Mouse (Mus musculus): ENCODE measurements around the gene Spocd1. TPM values are rescaled to one million over a fixed set of nuclear protein-coding genes. Genes with fewer than 3 reads are reported as not detected.
A peak's percentile ranks its signal among the peaks of the same experiment; 100 is the strongest.

Spocd1 gene
- polyA plus RNA-seq, 1 experiment, result 0.29 TPM

- peaks cover 52% of the 10 kb centered on the region for H3K4me1 ChIP-seq (ENCODE audit: control insufficient read depth, insufficient read depth, low read length)
- TF ChIP-seq POLR2A (IDR thresholded peaks at IDR 0.05; ENCODE audit: borderline replicate concordance, insufficient read depth, low read length) (no peak), CTCF (IDR thresholded peaks at IDR 0.05; ENCODE audit: borderline replicate concordance, insufficient read depth, low read depth, low read length) (no peak)
- WGBS, result 69% methylated on average over 4 of the region's 4 CpGs
- H3K27me3 ChIP-seq (ENCODE audit: control insufficient read depth, insufficient read depth, low read length), result no peaks in the 10 kb centered on the region
- no peak overlapping the region for H3K4me3 ChIP-seq (replicated peaks; ENCODE audit: insufficient read depth, low read depth, low read length)
- DNase-seq, result no peak
- H3K27ac ChIP-seq (ENCODE audit: insufficient read depth, low read length), result no peak overlapping the region
These were observed 60.9 kb downstream of the Spocd1 start for GRCm38 (mm10) chr4:129989925-129990324.

- DNase-seq, result no peak
- WGBS, result 58% methylated on average over 16 of the region's 16 CpGs
- no peak overlapping the region for H3K27ac ChIP-seq (ENCODE audit: insufficient read depth, low read length)
- H3K4me3 ChIP-seq (replicated peaks; ENCODE audit: insufficient read depth, low read depth, low read length), result no peak overlapping the region
- peaks cover 50% of the 10 kb centered on the region for H3K4me1 ChIP-seq (ENCODE audit: control insufficient read depth, insufficient read depth, low read length)
- no peaks in the 10 kb centered on the region for H3K27me3 ChIP-seq (ENCODE audit: control insufficient read depth, insufficient read depth, low read length)
- TF ChIP-seq CTCF (IDR thresholded peaks at IDR 0.05; ENCODE audit: borderline replicate concordance, insufficient read depth, low read depth, low read length), result no peak
- no peak for TF ChIP-seq POLR2A (IDR thresholded peaks at IDR 0.05; ENCODE audit: borderline replicate concordance, insufficient read depth, low read length)
These were observed 63.7 kb downstream of the Spocd1 start for GRCm38 (mm10) chr4:129992720-129993119.

- H3K4me1 ChIP-seq (ENCODE audit: control insufficient read depth, insufficient read depth, low read length), result peaks cover 52% of the 10 kb centered on the region
- no peak overlapping the region for H3K4me3 ChIP-seq (replicated peaks; ENCODE audit: insufficient read depth, low read depth, low read length)
- 33% methylated on average over 5 of the region's 5 CpGs for WGBS
- peak; percentile 56 to 58 for DNase-seq
- TF ChIP-seq POLR2A (IDR thresholded peaks at IDR 0.05; ENCODE audit: borderline replicate concordance, insufficient read depth, low read length) (no peak), CTCF (IDR thresholded peaks at IDR 0.05; ENCODE audit: borderline replicate concordance, insufficient read depth, low read depth, low read length) (no peak)
- no peak overlapping the region for H3K27ac ChIP-seq (ENCODE audit: insufficient read depth, low read length)
- no peaks in the 10 kb centered on the region for H3K27me3 ChIP-seq (ENCODE audit: control insufficient read depth, insufficient read depth, low read length)
These were observed 64.2 kb downstream of the Spocd1 start for GRCm38 (mm10) chr4:129993213-129993612.

GRCm38 (mm10) chr4:129993944-129994695 is 65.1 kb downstream of the Spocd1 start:
- WGBS, result 55% methylated on average over 16 of the region's 16 CpGs
- no peak overlapping the region for H3K4me3 ChIP-seq (replicated peaks; ENCODE audit: insufficient read depth, low read depth, low read length)
- H3K27me3 ChIP-seq (ENCODE audit: control insufficient read depth, insufficient read depth, low read length), result no peaks in the 10 kb centered on the region
- peak; percentile 48 to 49 for DNase-seq
- H3K27ac ChIP-seq (ENCODE audit: insufficient read depth, low read length), result no peak overlapping the region
- H3K4me1 ChIP-seq (ENCODE audit: control insufficient read depth, insufficient read depth, low read length), result peaks cover 53% of the 10 kb centered on the region
- TF ChIP-seq CTCF (IDR thresholded peaks at IDR 0.05; ENCODE audit: borderline replicate concordance, insufficient read depth, low read depth, low read length) (no peak), POLR2A (IDR thresholded peaks at IDR 0.05; ENCODE audit: borderline replicate concordance, insufficient read depth, low read length) (no peak)

- Histone ChIP-seq H3K4me3 (replicated peaks; ENCODE audit: insufficient read depth, low read depth, low read length) (no peak overlapping the region), H3K27me3 (ENCODE audit: control insufficient read depth, insufficient read depth, low read length) (no peaks in the 10 kb centered on the region), H3K4me1 (ENCODE audit: control insufficient read depth, insufficient read depth, low read length) (peaks cover 49% of the 10 kb centered on the region), H3K27ac (ENCODE audit: insufficient read depth, low read length) (no peak overlapping the region)
- DNase-seq, result no peak
- TF ChIP-seq CTCF (IDR thresholded peaks at IDR 0.05; ENCODE audit: borderline replicate concordance, insufficient read depth, low read depth, low read length) (no peak), POLR2A (IDR thresholded peaks at IDR 0.05; ENCODE audit: borderline replicate concordance, insufficient read depth, low read length) (no peak)
- WGBS, result 47% methylated on average over 5 of the region's 5 CpGs
These were observed 65.7 kb downstream of the Spocd1 start for GRCm38 (mm10) chr4:129994728-129995127.

GRCm38 (mm10) chr4:129995255-129995654 is 66.2 kb downstream of the Spocd1 start:
- no peak overlapping the region for H3K4me3 ChIP-seq (replicated peaks; ENCODE audit: insufficient read depth, low read depth, low read length)
- no peak for TF ChIP-seq CTCF (IDR thresholded peaks at IDR 0.05; ENCODE audit: borderline replicate concordance, insufficient read depth, low read depth, low read length)
- no peak for TF ChIP-seq POLR2A (IDR thresholded peaks at IDR 0.05; ENCODE audit: borderline replicate concordance, insufficient read depth, low read length)
- no peaks in the 10 kb centered on the region for H3K27me3 ChIP-seq (ENCODE audit: control insufficient read depth, insufficient read depth, low read length)
- WGBS, result 42% methylated on average over 8 of the region's 8 CpGs
- peaks cover 53% of the 10 kb centered on the region for H3K4me1 ChIP-seq (ENCODE audit: control insufficient read depth, insufficient read depth, low read length)
- DNase-seq, result no peak
- H3K27ac ChIP-seq (ENCODE audit: insufficient read depth, low read length), result no peak overlapping the region

- H3K4me1 ChIP-seq (ENCODE audit: control insufficient read depth, insufficient read depth, low read length), result peaks cover 59% of the 10 kb centered on the region
- no peak overlapping the region for H3K27ac ChIP-seq (ENCODE audit: insufficient read depth, low read length)
- 89% methylated on average over 4 of the region's 4 CpGs for WGBS
- H3K4me3 ChIP-seq (replicated peaks; ENCODE audit: insufficient read depth, low read depth, low read length), result no peak overlapping the region
- DNase-seq, result no peak
- TF ChIP-seq CTCF (IDR thresholded peaks at IDR 0.05; ENCODE audit: borderline replicate concordance, insufficient read depth, low read depth, low read length) (no peak), POLR2A (IDR thresholded peaks at IDR 0.05; ENCODE audit: borderline replicate concordance, insufficient read depth, low read length) (no peak)
- no peaks in the 10 kb centered on the region for H3K27me3 ChIP-seq (ENCODE audit: control insufficient read depth, insufficient read depth, low read length)
These were observed 67.0 kb downstream of the Spocd1 start for GRCm38 (mm10) chr4:129996015-129996414.

GRCm38 (mm10) chr4:129998124-129998523 is 69.1 kb downstream of the Spocd1 start:
- H3K27ac ChIP-seq (ENCODE audit: insufficient read depth, low read length), result no peak overlapping the region
- WGBS, result 37% methylated on average over 11 of the region's 11 CpGs

More at GRCm38 (mm10) chr4:129998124-129998523, 69.1 kb downstream of the Spocd1 start:
- peaks cover 57% of the 10 kb centered on the region for H3K4me1 ChIP-seq (ENCODE audit: control insufficient read depth, insufficient read depth, low read length)
- H3K27me3 ChIP-seq (ENCODE audit: control insufficient read depth, insufficient read depth, low read length), result no peaks in the 10 kb centered on the region
- no peak for TF ChIP-seq CTCF (IDR thresholded peaks at IDR 0.05; ENCODE audit: borderline replicate concordance, insufficient read depth, low read depth, low read length)
- no peak for TF ChIP-seq POLR2A (IDR thresholded peaks at IDR 0.05; ENCODE audit: borderline replicate concordance, insufficient read depth, low read length)
- H3K4me3 ChIP-seq (replicated peaks; ENCODE audit: insufficient read depth, low read depth, low read length), result no peak overlapping the region
- DNase-seq, result no peak

All from cerebellum, adult 2 months (tissue).